Mouse (Mus musculus) c-Kit-positive CD71-negative TER-119-negative erythroid progenitor cells, embryonic 14.5 days (primary cell): ENCODE results near the gene Heatr1.

Source experiments
- DNase-seq: peaks from one replicate; pipeline ENCODE4 v3.0.0-alpha.2; 2013; ENCODE audit warnings: low read depth

Heatr1 gene

GRCm38 (mm10) chr13:12394609-12395505 lies at the start of gene Heatr1:
Gene Heatr1, plus strand, starts transcription at chr13:12395027.
- DNase-seq, result peak; percentile 99

- DNase-seq, result no peak
These were observed 48.0 kb upstream of the Heatr1 start for GRCm38 (mm10) chr13:12346837-12347236.

GRCm38 (mm10) chr13:12349197-12349824 lies 45.5 kb upstream of the Heatr1 start:
- no peak for DNase-seq

- DNase-seq, result no peak
These were observed 38.6 kb upstream of the Heatr1 start for GRCm38 (mm10) chr13:12356184-12356583.

GRCm38 (mm10) chr13:12357554-12357953 lies 37.3 kb upstream of the Heatr1 start:
- no peak for DNase-seq

GRCm38 (mm10) chr13:12361486-12361885 lies 33.3 kb upstream of the Heatr1 start:
- no peak for DNase-seq

GRCm38 (mm10) chr13:12369041-12369621 lies 25.7 kb upstream of the Heatr1 start:
- no peak for DNase-seq

GRCm38 (mm10) chr13:12369930-12370329 lies 24.9 kb upstream of the Heatr1 start:
- DNase-seq, result no peak

GRCm38 (mm10) chr13:12372755-12373154 lies 22.1 kb upstream of the Heatr1 start:
- no peak for DNase-seq

GRCm38 (mm10) chr13:12376778-12377177 lies 18.0 kb upstream of the Heatr1 start:
- no peak for DNase-seq

GRCm38 (mm10) chr13:12384796-12385195 lies 10.0 kb upstream of the Heatr1 start:
- DNase-seq, result no peak

- DNase-seq, result peak; percentile 18
These were observed 8.5 kb upstream of the Heatr1 start for GRCm38 (mm10) chr13:12386286-12386685.

GRCm38 (mm10) chr13:12395571-12395970 lies 744 bp downstream of the Heatr1 start:
- no peak for DNase-seq

GRCm38 (mm10) chr13:12408343-12409066 lies 13.7 kb downstream of the Heatr1 start:
- no peak for DNase-seq

- peak; percentile 55 for DNase-seq
These were observed 17.2 kb downstream of the Heatr1 start for GRCm38 (mm10) chr13:12412016-12412415.

GRCm38 (mm10) chr13:12420596-12420995 lies 25.8 kb downstream of the Heatr1 start:
- DNase-seq, result no peak

- DNase-seq, result no peak
These were observed 33.7 kb downstream of the Heatr1 start for GRCm38 (mm10) chr13:12428556-12428955.

- no peak for DNase-seq
These were observed 39.0 kb downstream of the Heatr1 start for GRCm38 (mm10) chr13:12433843-12434242.

- no peak for DNase-seq
These were observed 44.8 kb downstream of the Heatr1 start for GRCm38 (mm10) chr13:12439586-12439985.

GRCm38 (mm10) chr13:12440813-12441212 lies 46.0 kb downstream of the Heatr1 start:
- DNase-seq, result no peak

- DNase-seq, result no peak
These were observed 47.3 kb downstream of the Heatr1 start for GRCm38 (mm10) chr13:12442008-12442587.

- DNase-seq, result no peak
These were observed 58.3 kb downstream of the Heatr1 start for GRCm38 (mm10) chr13:12453150-12453549.
